Mouse (Mus musculus) limb, embryonic 14.5 days (tissue): ENCODE data around the gene Trim56. TPM values are rescaled to one million over a fixed set of nuclear protein-coding genes. Genes with fewer than 3 reads are reported as not detected.

ENCODE experiments used
- ATAC-seq: fragments of 200-750 bp; cut with Nextera tagmentation; 2 replicates; pipeline ENCODE4 v1.8.0; 2017; ENCODE audit warnings: low read depth, moderate number of reproducible peaks, moderate TSS enrichment; ENCODE audit not compliant: low FRiP score
- DNase-seq: peaks from one replicate; pipeline ENCODE4 v3.0.0-alpha.2; 2015; ENCODE audit warnings: low spot score
- H3K27ac ChIP-seq: fragments of 300-500 bp; sonication (generic); replicated peaks from 2 replicates; pipeline ENCODE4 v1.5.1; 2014; ENCODE audit warnings: low read depth, mild to moderate bottlenecking, low read length, moderate library complexity, mixed read lengths
- H3K27me3 ChIP-seq: fragments of 300-500 bp; sonication (generic); 2 replicates; pipeline ENCODE4 v1.6.1; 2014; ENCODE audit warnings: low read length, mixed read lengths; ENCODE audit not compliant: control insufficient read depth, insufficient read depth
- H3K36me3 ChIP-seq: fragments of 300-500 bp; sonication (generic); 2 replicates; pipeline ENCODE4 v1.6.1; 2014; ENCODE audit warnings: mild to moderate bottlenecking, low read length, moderate library complexity, mixed read lengths; ENCODE audit not compliant: control insufficient read depth, insufficient read depth
- H3K4me1 ChIP-seq: fragments of 300-500 bp; sonication (generic); 2 replicates; pipeline ENCODE4 v1.6.1; 2014; ENCODE audit warnings: antibody characterized with exemption, low read length, mixed read lengths; ENCODE audit not compliant: control insufficient read depth, insufficient read depth
- H3K4me2 ChIP-seq: fragments of 300-500 bp; sonication (generic); replicated peaks from 2 replicates; pipeline ENCODE4 v1.6.1; 2014; ENCODE audit warnings: low read depth, mild to moderate bottlenecking, low read length, moderate library complexity; ENCODE audit not compliant: severe bottlenecking
- H3K4me3 ChIP-seq: fragments of 300-500 bp; sonication (generic); replicated peaks from 2 replicates; pipeline ENCODE4 v1.5.1; 2014; ENCODE audit warnings: low read length
- H3K9ac ChIP-seq: fragments of 300-500 bp; sonication (generic); 2 replicates; pipeline ENCODE4 v1.6.1; 2014; ENCODE audit warnings: mild to moderate bottlenecking, low read depth, low read length, moderate library complexity; ENCODE audit not compliant: severe bottlenecking
- H3K9me3 ChIP-seq: fragments of 300-500 bp; sonication (generic); 2 replicates; pipeline ENCODE4 v1.6.1; 2016; ENCODE audit warnings: low read length; ENCODE audit not compliant: control insufficient read depth
- POLR2A ChIP-seq: fragments of 200-500 bp; IDR thresholded peaks from 2 replicates; pipeline ENCODE4 v1.8.0; 2012; ENCODE audit warnings: inconsistent platforms, mild to moderate bottlenecking, moderate library complexity, borderline replicate concordance; ENCODE audit not compliant: insufficient read depth, insufficient read length; ENCODE audit errors: extremely low read depth
- WGBS: fragments of 180-500 bp; shearing (Covaris S2); extraction: QIAGEN DNeasy Blood & Tissue Kit; methylation state at CpG from one replicate; pipeline ENCODE4 v1.1.7; 2014; 5-methylcytosine and 5-hydroxymethylcytosine counted together
- polyA plus RNA-seq, 2 experiments: library from polyadenylated mRNA; depleted of rRNA in 1 of 2; stranded (reverse) in 1 of 2; unstranded in 1 of 2; fragments of >200 nt; fragmentation: Nextera tagmentation in 1 of 2; extraction: Ambion mirVana in 1 of 2; gene quantifications; 2 replicates each; pipeline versions ENCODE4 v1.2.1 to v1.2.3; 2012 to 2014

Gene Trim56
- polyA plus RNA-seq, 2 experiments: 3.1 to 9.5 TPM

DNA sequence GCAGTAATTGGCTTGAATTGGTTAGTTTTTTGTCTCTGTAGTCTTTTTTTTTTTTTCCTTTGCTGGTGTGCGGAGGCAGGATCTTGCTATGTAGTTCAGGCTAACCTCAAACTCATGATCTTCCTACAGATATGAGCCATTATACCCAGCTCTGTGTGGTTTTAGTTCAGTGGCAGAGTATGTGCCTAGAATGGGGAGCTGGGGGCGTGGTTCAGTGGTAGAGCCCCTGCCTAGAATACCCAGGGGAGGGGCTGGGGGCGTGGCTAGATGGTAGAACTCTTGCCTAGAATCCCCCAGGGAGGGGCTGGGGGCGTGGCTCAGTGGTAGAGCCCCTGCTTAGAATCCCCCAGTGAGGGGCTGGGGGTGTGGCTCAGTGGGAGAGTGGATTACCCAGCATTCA is 47.3 kb downstream of the Trim56 start:
- no peak for TF ChIP-seq POLR2A
- H3K36me3 ChIP-seq: no peaks in the 10 kb centered on the region
- H3K27ac ChIP-seq: no peak overlapping the region
- DNase-seq (no peak), ATAC-seq (no peak)
- H3K9ac ChIP-seq: no peak overlapping the region
- H3K9me3 ChIP-seq: no peaks in the 10 kb centered on the region
- peaks cover 9% of the 10 kb centered on the region for H3K4me1 ChIP-seq
- no peak overlapping the region for H3K4me3 ChIP-seq
- no peak overlapping the region for H3K4me2 ChIP-seq
- WGBS: 69% methylated on average over 4 of the region's 4 CpGs
- H3K27me3 ChIP-seq: no peaks in the 10 kb centered on the region

DNA sequence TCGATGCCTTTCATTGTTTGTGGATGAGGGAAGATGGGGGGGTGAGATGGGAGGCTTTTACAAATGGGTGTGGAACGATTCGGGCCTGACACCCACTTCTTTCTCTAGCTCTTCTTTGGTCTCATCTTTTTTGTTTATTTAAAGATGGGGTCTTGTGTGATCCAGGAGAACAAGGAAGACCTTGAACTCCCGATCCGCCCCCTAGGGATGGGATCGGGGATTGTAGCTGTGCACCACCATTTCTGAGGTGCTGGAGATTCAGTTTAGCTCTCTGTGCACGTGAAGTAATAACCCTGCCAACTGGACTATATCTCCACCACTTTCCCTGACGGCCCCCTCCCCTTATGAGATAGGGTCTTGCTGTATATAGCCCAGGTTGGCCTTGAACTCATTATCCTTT is 50.1 kb downstream of the Trim56 start:
- WGBS: 77% methylated on average over 8 of the region's 8 CpGs
- ATAC-seq: no peak
- TF ChIP-seq POLR2A: no peak

DNA sequence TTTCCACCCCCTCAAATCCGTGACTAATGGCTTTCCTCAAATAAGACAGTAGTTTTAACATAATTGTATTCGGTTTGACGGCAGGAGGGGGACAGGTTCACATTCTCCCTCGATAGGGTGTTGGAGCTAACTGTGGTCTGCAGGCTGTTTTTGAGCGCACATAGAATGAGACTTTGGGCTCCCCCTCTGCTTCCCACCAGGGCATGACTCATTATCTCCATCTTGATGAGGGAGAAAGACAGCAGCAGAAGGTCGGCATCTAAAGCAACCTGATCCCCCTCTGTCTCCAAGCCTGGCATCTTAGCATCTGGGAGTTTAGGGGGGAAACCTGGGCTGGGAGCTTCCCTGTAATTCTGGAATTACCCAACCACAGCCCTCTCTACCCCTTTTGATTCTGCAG is 50.6 kb downstream of the Trim56 start:
- DNase-seq (no peak), ATAC-seq (no peak)
- no peak overlapping the region for H3K4me2 ChIP-seq
- no peaks in the 10 kb centered on the region for H3K27me3 ChIP-seq
- H3K4me3 ChIP-seq: no peak overlapping the region
- TF ChIP-seq POLR2A: no peak
- no peaks in the 10 kb centered on the region for H3K9me3 ChIP-seq
- no peaks in the 10 kb centered on the region for H3K36me3 ChIP-seq
- no peaks in the 10 kb centered on the region for H3K4me1 ChIP-seq
- H3K27ac ChIP-seq: no peak overlapping the region
- no peak overlapping the region for H3K9ac ChIP-seq
- WGBS: 60% methylated on average over 6 of the region's 6 CpGs

More for the DNA sequence above, 50.1 kb downstream of the Trim56 start:
- Histone ChIP-seq H3K4me3 (no peak overlapping the region), H3K27ac (no peak overlapping the region), H3K36me3 (no peaks in the 10 kb centered on the region), H3K27me3 (no peaks in the 10 kb centered on the region), H3K4me1 (no peaks in the 10 kb centered on the region), H3K9ac (no peak overlapping the region), H3K9me3 (no peaks in the 10 kb centered on the region), H3K4me2 (no peak overlapping the region)
- no peak for DNase-seq

DNA sequence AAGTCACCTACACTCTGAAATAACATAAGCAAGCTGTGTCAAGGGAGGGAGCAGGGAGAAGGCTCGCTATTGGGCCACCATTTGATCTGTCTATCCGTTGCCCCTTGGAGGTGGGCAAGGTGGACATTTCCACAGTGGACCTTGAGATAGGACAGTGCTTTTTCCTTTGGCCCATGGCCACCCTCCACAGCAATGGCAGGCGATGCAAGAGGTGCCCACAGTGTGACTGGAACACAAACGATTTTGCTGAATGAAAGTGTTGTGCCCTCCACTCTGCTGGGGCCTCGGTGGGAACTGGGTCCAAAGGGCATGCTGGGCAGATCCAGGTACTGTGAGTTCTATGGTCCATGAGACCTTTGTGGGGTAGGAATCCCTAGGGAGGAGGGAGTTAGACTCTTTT is 53.4 kb downstream of the Trim56 start:
- Histone ChIP-seq H3K4me2 (no peak overlapping the region), H3K9me3 (no peaks in the 10 kb centered on the region), H3K9ac (no peak overlapping the region), H3K4me1 (no peaks in the 10 kb centered on the region), H3K27ac (no peak overlapping the region), H3K27me3 (no peaks in the 10 kb centered on the region), H3K4me3 (no peak overlapping the region), H3K36me3 (no peaks in the 10 kb centered on the region)
- DNase-seq (no peak), ATAC-seq (no peak)
- 87% methylated on average over 5 of the region's 5 CpGs for WGBS
- no peak for TF ChIP-seq POLR2A

DNA sequence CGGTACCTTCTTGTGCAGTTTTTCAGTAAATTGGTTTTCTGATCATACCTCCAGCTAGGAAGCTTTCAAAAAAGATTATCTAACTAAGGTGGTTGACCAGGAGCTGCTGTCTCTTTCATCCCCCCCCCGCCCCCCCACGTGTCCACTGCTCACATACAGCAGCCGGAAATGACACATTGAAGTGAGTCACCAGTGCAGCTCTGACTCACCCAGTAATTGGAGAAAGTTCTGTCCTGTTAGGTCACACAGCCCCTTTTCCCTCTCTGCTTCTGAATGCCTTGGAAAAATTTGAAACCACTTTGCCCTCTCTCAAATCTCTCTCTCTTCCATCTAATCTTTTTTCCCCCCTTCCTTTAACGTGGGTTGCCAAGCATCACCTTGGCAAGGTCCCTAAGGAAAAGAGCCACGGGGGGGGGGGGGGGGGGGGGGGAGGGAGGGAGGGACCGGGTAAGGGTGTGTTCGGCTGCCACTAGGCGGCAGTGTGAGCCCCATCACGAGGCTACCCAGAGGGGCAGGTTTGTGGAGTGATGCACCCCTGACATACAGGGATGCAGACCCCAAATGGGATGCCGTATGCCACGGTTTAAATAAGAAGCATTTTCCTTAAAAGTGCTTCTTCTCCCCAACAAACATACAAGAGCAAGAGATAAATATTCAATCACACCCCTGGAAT is 54.1 kb downstream of the Trim56 start:
- ATAC-seq: no peak
- DNase-seq: no peak
- Histone ChIP-seq H3K9ac (no peak overlapping the region), H3K4me1 (no peaks in the 10 kb centered on the region), H3K9me3 (no peaks in the 10 kb centered on the region), H3K4me2 (no peak overlapping the region), H3K4me3 (no peak overlapping the region), H3K27ac (no peak overlapping the region), H3K27me3 (no peaks in the 10 kb centered on the region), H3K36me3 (no peaks in the 10 kb centered on the region)
- TF ChIP-seq POLR2A: no peak
- 23% methylated on average over 11 of the region's 12 CpGs for WGBS

Other genes with a start within 250 kb of the Trim56 start
- 219 and 265 TPM in 2 replicates for gene Col26a1, start 233.0 kb downstream of the Trim56 start, polyA plus RNA-seq (2012; rRNA removed)
- 85.5 and 109 TPM in 2 replicates for gene Col26a1, start 233.0 kb downstream of the Trim56 start, polyA plus RNA-seq (2014; fragmentation: Nextera tagmentation; extraction: Ambion mirVana)
- 23.4 and 28.8 TPM in 2 replicates for gene Ift22, start 208.1 kb downstream of the Trim56 start, polyA plus RNA-seq (2012; rRNA removed)
- gene Ift22, start 208.1 kb downstream of the Trim56 start, polyA plus RNA-seq (2014; fragmentation: Nextera tagmentation; extraction: Ambion mirVana): 56.6 and 58.9 TPM in 2 replicates
- gene Fis1, start 162.9 kb downstream of the Trim56 start, polyA plus RNA-seq (2012; rRNA removed): 194 and 225 TPM in 2 replicates
- gene Fis1, start 162.9 kb downstream of the Trim56 start, polyA plus RNA-seq (2014; fragmentation: Nextera tagmentation; extraction: Ambion mirVana): 284 and 300 TPM in 2 replicates
- gene Cldn15, start 149.6 kb downstream of the Trim56 start, polyA plus RNA-seq (2012; rRNA removed): 0.60 and 0.74 TPM in 2 replicates
- gene Cldn15, start 149.6 kb downstream of the Trim56 start, polyA plus RNA-seq (2014; fragmentation: Nextera tagmentation; extraction: Ambion mirVana): 0.28 TPM in 1 of 2 replicates, not detected in the other
- gene Plod3, start 129.2 kb downstream of the Trim56 start, polyA plus RNA-seq (2012; rRNA removed): 114 and 126 TPM in 2 replicates
- 54.0 and 55.1 TPM in 2 replicates for gene Plod3, start 129.2 kb downstream of the Trim56 start, polyA plus RNA-seq (2014; fragmentation: Nextera tagmentation; extraction: Ambion mirVana)
- 82.4 and 82.7 TPM in 2 replicates for gene Znhit1, start 128.2 kb downstream of the Trim56 start, polyA plus RNA-seq (2012; rRNA removed)
- 105 and 112 TPM in 2 replicates for gene Znhit1, start 128.2 kb downstream of the Trim56 start, polyA plus RNA-seq (2014; fragmentation: Nextera tagmentation; extraction: Ambion mirVana)
- gene Vgf, start 89.8 kb downstream of the Trim56 start, polyA plus RNA-seq (2012; rRNA removed): 0.08 and 0.21 TPM in 2 replicates
- gene Vgf, start 89.8 kb downstream of the Trim56 start, polyA plus RNA-seq (2014; fragmentation: Nextera tagmentation; extraction: Ambion mirVana): 0.11 TPM in 1 of 2 replicates, not detected in the other
- 98.3 and 112 TPM in 2 replicates for gene Ap1s1, start 70.1 kb downstream of the Trim56 start, polyA plus RNA-seq (2012; rRNA removed)
- 144 and 146 TPM in 2 replicates for gene Ap1s1, start 70.1 kb downstream of the Trim56 start, polyA plus RNA-seq (2014; fragmentation: Nextera tagmentation; extraction: Ambion mirVana)
- 3.9 and 4.5 TPM in 2 replicates for gene Serpine1, start 43.9 kb downstream of the Trim56 start, polyA plus RNA-seq (2012; rRNA removed)
- 0.40 and 0.48 TPM in 2 replicates for gene Serpine1, start 43.9 kb downstream of the Trim56 start, polyA plus RNA-seq (2014; fragmentation: Nextera tagmentation; extraction: Ambion mirVana)
- not detected in 2 replicates for gene Muc3, start 33.1 kb upstream of the Trim56 start, polyA plus RNA-seq (2012; rRNA removed)
- gene Muc3, start 33.1 kb upstream of the Trim56 start, polyA plus RNA-seq (2014; fragmentation: Nextera tagmentation; extraction: Ambion mirVana): not detected in 2 replicates
- 0.73 and 1.4 TPM in 2 replicates for gene Muc3a, start 96.2 kb upstream of the Trim56 start, polyA plus RNA-seq (2012; rRNA removed)
- 0.10 TPM in 1 of 2 replicates, not detected in the other for gene Muc3a, start 96.2 kb upstream of the Trim56 start, polyA plus RNA-seq (2014; fragmentation: Nextera tagmentation; extraction: Ambion mirVana)
- gene Ache, start 171.3 kb upstream of the Trim56 start, polyA plus RNA-seq (2012; rRNA removed): 21.8 and 28.7 TPM in 2 replicates
- gene Ache, start 171.3 kb upstream of the Trim56 start, polyA plus RNA-seq (2014; fragmentation: Nextera tagmentation; extraction: Ambion mirVana): 18.0 and 21.8 TPM in 2 replicates
- 10.4 and 10.5 TPM in 2 replicates for gene Ufsp1, start 178.4 kb upstream of the Trim56 start, polyA plus RNA-seq (2012; rRNA removed)
- 9.8 and 10.2 TPM in 2 replicates for gene Ufsp1, start 178.4 kb upstream of the Trim56 start, polyA plus RNA-seq (2014; fragmentation: Nextera tagmentation; extraction: Ambion mirVana)
- gene Srrt, start 191.5 kb upstream of the Trim56 start, polyA plus RNA-seq (2012; rRNA removed): 263 and 300 TPM in 2 replicates
- 104 and 109 TPM in 2 replicates for gene Srrt, start 191.5 kb upstream of the Trim56 start, polyA plus RNA-seq (2014; fragmentation: Nextera tagmentation; extraction: Ambion mirVana)
- gene Trip6, start 198.2 kb upstream of the Trim56 start, polyA plus RNA-seq (2012; rRNA removed): 131 and 155 TPM in 2 replicates
- gene Trip6, start 198.2 kb upstream of the Trim56 start, polyA plus RNA-seq (2014; fragmentation: Nextera tagmentation; extraction: Ambion mirVana): 91.0 and 105 TPM in 2 replicates
- 20.2 and 26.1 TPM in 2 replicates for gene Slc12a9, start 217.4 kb upstream of the Trim56 start, polyA plus RNA-seq (2012; rRNA removed)
- gene Slc12a9, start 217.4 kb upstream of the Trim56 start, polyA plus RNA-seq (2014; fragmentation: Nextera tagmentation; extraction: Ambion mirVana): 8.0 and 11.9 TPM in 2 replicates
- gene Ephb4, start 233.9 kb upstream of the Trim56 start, polyA plus RNA-seq (2012; rRNA removed): 102 and 125 TPM in 2 replicates
- 78.1 and 92.1 TPM in 2 replicates for gene Ephb4, start 233.9 kb upstream of the Trim56 start, polyA plus RNA-seq (2014; fragmentation: Nextera tagmentation; extraction: Ambion mirVana)